Mouse (Mus musculus) spleen, adult 10 weeks (tissue): ENCODE data around the gene Mmp24. TPM values are rescaled to one million over a fixed set of nuclear protein-coding genes. Genes with fewer than 3 reads are reported as not detected.

ENCODE experiments used
- polyA plus RNA-seq: library from polyadenylated mRNA; stranded (reverse); fragments of 350-450 nt; fragmentation: Illumina TruSeq; extraction: RNeasy Lipid Tissue Mini Kit (QIAGEN cat#74804); gene quantifications from one replicate; pipeline ENCODE4 v1.2.3, GENCODE M21; 2015; ENCODE audit warnings: low replicate concordance; ENCODE audit not compliant: insufficient read depth

Mmp24 gene
- not detected for polyA plus RNA-seq

GRCm38 (mm10) chr2:155774927-155775684 is at the start of gene Mmp24:
Mmp24 (plus strand) TSS chr2:155775342.

DNA sequence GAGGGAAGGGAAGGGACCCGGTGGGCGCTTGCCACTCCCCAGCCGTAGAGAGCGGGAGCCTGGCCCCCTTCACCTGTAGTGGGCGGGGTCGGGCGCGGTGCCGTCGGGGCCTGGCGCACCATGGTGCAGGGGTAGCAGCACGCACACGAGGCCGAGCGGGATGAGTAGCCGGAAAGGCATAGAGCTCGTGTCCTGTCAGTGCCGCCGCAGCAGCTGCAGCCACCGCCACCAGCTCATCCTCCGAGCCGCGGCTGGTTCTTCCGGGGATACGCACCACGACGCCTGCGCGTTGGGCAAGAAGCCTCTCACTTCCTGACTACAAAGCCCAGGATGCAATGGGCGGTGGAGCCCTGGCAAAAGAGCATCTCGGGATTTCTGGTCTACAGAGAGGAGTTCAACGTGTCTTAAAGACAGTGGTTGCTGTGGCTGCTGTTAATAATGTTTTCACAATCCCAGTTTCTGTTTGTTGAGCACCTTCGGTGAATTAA is 45.9 kb upstream of the Mmp24 start, which contains the start of gene Edem2:
Gene Edem2 (minus strand): TSS at position 318 of the 488 bp plus-strand sequence.

GRCm38 (mm10) chr2:155735766-155736165 is 39.4 kb upstream of the Mmp24 start, which contains the start of gene Gm17581:
Gm17581 (minus strand) TSS chr2:155735866.

DNA sequence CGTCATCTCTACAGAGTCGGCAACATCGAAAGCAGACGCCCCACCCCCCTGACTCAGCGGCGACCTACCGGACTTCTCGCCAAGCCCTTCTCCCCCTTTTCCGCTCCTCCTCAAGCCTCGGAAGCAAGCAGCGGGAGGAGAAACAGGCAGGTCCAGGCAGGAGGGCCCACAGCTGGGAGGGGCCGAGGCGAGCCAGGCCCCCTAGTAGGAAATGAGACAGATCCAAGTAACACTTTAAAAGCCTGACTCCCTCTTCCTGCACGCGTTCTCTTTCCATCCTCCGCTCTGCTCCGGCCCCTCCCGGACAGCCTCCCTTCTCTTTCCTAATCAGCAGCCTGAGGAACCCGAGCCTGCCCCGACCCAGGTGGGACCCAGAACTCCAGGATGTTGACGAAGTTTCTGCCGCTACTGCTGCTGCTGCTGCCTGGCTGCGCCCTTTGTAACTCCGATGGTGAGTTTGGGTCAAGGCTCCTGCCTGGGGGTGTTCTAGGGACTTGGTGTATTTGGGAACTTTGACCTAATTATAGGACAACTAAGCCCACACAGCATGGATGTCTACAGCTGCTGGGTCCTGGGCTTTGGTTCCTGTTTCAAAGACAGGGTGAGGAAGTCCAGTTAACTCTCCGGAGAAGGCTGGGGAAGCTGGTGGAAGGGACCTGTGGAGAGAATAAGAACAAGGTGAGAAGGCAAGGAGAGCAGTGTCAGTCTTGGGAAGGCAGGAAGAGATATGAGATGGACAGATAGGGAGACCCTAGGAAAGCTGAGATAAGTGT is 23.9 kb upstream of the Mmp24 start, which contains the start of gene Procr:
Gene Procr (plus strand): TSS at position 104 of the 773 bp plus-strand sequence.

GRCm38 (mm10) chr2:155819392-155819448 is 44.1 kb downstream of the Mmp24 start, which contains the start of gene BC029722:
BC029722 (minus strand) TSS chr2:155819426.

DNA sequence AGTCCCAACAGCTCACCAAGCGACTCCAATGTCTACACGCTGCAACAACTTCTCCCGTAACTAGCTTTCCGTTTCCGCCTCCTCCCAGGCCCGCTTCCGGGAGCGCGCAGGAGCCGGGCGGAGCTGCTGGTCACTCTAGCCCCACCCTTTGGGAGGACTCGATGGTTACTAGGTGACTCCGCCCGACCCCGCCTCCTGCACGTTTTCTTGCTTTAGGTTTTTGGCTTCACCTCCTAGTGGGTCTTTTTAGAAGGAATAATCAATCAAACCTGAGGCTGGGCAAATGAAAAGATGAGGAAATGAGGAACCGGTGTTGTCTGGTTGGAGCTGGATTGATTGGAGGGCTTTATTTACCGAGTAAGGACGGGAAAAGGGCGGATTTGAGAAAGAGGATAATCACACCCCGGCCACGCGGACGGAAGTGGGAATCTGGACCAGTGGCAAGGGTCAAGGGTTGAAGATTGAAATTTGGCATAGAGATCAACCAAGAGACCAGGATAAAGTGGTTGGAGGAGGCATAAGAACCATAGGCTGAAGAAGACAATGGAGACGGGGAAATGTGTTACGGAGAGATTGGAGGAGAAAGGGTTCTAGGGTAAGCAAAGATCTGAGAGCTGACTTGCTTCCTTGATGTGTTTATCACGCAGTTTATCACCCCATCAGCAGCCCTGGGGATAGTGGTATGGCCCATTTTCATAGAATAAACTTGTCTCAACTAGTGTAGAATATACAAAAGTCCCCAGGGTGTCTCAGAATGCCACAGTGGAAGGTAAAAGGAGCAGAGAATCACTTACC is 51.7 kb downstream of the Mmp24 start, which contains the start of gene Eif6:
Gene Eif6 (minus strand): TSS at position 296 of the 795 bp plus-strand sequence.

GRCm38 (mm10) chr2:155834732-155835131 is 59.6 kb downstream of the Mmp24 start, which contains the start of gene Fam83c:
Fam83c (minus strand) TSS chr2:155834854.

Other genes with a start within 250 kb of the Mmp24 start
- gene Gss, start 182.5 kb upstream of the Mmp24 start, polyA plus RNA-seq, result 8.4 TPM
- gene Myh7b, start 164.1 kb upstream of the Mmp24 start, polyA plus RNA-seq, result not detected
- gene Trpc4ap, start 83.0 kb upstream of the Mmp24 start, polyA plus RNA-seq, result 89.5 TPM
- gene Edem2, start 45.9 kb upstream of the Mmp24 start, polyA plus RNA-seq, result 43.9 TPM
- gene Gm17581, start 39.5 kb upstream of the Mmp24 start, polyA plus RNA-seq, result not detected
- 16.1 TPM for gene Procr, start 24.2 kb upstream of the Mmp24 start, polyA plus RNA-seq
- gene BC029722, start 44.1 kb downstream of the Mmp24 start, polyA plus RNA-seq, result 19.6 TPM
- gene Eif6, start 51.6 kb downstream of the Mmp24 start, polyA plus RNA-seq, result 55.5 TPM
- gene Fam83c, start 59.5 kb downstream of the Mmp24 start, polyA plus RNA-seq, result not detected
- 51.4 TPM for gene Uqcc1, start 155.0 kb downstream of the Mmp24 start, polyA plus RNA-seq
- not detected for gene Gm15557, start 165.4 kb downstream of the Mmp24 start, polyA plus RNA-seq
- not detected for gene Gdf5, start 170.0 kb downstream of the Mmp24 start, polyA plus RNA-seq
- gene Cep250, start 181.1 kb downstream of the Mmp24 start, polyA plus RNA-seq, result 41.4 TPM
- gene 6430550D23Rik, start 232.6 kb downstream of the Mmp24 start, polyA plus RNA-seq, result 3.1 TPM
- 49.9 TPM for gene Ergic3, start 232.7 kb downstream of the Mmp24 start, polyA plus RNA-seq